Mouse (Mus musculus) embryonic fibroblast, embryonic 13.5 days (primary cell): ENCODE results near the gene Srpk3.

Experiments
- CTCF ChIP-seq: IDR thresholded peaks from 2 replicates; pipeline ENCODE4 v1.5.1; 2011; ENCODE audit warnings: mild to moderate bottlenecking, control low read depth, low read length, moderate library complexity, borderline replicate concordance; ENCODE audit not compliant: insufficient read depth
- POLR2A ChIP-seq: IDR thresholded peaks from 2 replicates; pipeline ENCODE4 v1.6.1; 2011; ENCODE audit warnings: low read depth, mild to moderate bottlenecking, control low read depth, low read length, moderate library complexity

GRCm38 (mm10) chrX:73739151-73739550 is 35.1 kb upstream of the Srpk3 start:
- TF ChIP-seq CTCF (no peak), POLR2A (no peak)
